Mouse (Mus musculus) urinary bladder, postnatal 4 days (tissue): ENCODE data around the gene Rpl38.

Experiments
- DNase-seq, 2 experiments: peaks; one replicate each; pipeline ENCODE4 v3.0.0; 2021 to 2022; ENCODE audit warnings: low spot score in 2 of 2

Rpl38 gene

DNA sequence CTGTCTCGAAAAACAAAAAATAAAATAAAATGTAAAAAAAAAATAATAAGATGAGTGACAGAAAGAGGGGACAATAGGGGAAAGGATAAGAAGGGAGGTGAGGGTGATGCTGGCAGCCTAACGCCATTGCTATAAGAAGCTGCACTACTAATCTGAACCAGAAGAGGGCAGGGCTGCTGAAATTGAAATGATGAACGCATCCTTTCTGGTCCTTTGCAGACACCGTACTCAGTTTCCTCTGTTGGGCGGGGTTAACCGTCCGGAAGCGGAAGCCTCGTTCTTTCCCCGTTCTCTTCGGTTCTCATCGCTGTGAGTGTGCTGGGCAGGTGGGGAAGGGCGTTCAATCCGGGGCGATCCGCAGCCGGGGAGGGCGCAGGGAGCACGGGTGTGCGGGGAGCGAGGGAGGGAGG, at the start of gene Rpl38:
Rpl38 (plus strand) TSS at position 224 of the 410 bp plus-strand sequence.
- DNase-seq = peak; percentile 86 to 91

DNA sequence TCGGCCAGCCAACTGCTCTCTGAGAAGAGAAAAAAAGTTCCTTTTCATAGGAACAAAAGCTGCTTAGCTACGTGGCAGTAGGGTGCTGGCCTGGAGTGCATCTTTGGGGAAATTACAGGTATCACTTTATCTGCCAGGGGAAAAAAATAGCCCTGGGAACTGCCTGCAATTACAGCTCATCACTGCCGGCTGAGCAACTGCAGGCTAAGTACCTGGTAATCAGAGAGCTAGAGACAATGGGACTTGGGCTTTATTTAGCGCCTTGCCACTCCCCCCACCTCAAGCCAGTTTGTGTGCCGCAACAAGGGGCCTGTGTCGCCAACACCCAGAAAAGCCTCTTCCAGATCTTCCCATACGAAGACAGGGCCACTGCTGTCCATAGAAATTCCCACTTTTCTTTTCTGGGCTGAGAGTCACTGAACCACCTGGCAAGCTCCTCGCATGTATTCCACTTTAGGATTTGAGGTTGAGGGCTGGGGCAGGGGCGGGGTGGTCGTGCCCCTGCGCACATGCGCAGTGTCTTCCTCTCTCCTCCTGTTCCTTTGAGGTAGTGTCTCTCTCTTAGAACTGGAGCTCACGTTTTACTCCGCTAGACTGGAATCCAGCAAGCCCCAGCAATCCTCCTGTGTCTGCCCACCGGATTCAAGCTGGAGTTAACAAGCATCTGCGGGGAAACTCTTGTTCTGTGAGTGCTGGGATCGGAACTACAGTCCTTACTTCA, 49.5 kb upstream of the Rpl38 start:
- no peak for DNase-seq

GRCm38 (mm10) chr11:114626071-114626690, 42.1 kb upstream of the Rpl38 start:
- DNase-seq = no peak

DNA sequence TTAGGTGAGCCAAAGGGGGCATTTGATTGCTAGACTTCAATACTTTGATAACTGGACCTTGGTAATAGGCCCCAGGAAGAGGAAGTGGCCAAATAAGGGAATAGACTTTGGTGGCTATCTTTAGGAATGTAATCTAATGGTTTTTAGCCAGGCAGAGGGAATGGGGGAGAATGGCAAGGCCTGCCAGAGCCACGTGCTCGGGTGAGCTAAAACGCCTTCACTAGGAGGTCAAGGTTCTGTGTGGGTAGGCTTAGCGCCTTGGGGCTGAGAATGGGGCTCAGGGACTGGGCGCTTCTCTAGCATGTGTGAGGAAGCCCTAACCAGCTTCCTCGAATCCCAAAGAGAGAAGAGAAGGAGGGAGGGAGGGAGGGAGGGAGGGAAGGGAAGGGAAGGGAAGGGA, 41.3 kb upstream of the Rpl38 start:
- DNase-seq = no peak

- DNase-seq = no peak
Measured at GRCm38 (mm10) chr11:114628032-114628431, 40.3 kb upstream of the Rpl38 start.

GRCm38 (mm10) chr11:114630044-114630443, 38.3 kb upstream of the Rpl38 start:
- no peak for DNase-seq

GRCm38 (mm10) chr11:114632266-114632665, 36.1 kb upstream of the Rpl38 start:
- no peak for DNase-seq

DNA sequence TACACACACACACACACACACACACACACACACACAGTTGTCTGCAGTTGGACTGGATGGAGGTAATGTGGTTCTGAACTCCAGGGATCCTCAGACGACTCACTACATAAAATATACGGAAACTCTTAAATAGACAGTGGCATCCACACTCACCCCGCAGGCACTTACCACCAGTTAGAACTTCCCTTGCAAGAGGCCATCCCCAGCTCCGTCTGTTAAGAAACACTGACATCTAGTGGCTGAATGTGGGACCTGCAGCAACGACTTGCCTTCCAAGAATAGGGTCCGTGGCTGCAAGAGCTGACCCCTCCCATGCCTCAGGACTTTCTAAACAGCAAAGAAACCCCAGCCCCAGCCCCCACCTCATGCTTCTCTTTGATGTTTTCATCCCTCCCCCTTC, 32.0 kb upstream of the Rpl38 start:
- DNase-seq = peak; percentile 64 to 84

DNA sequence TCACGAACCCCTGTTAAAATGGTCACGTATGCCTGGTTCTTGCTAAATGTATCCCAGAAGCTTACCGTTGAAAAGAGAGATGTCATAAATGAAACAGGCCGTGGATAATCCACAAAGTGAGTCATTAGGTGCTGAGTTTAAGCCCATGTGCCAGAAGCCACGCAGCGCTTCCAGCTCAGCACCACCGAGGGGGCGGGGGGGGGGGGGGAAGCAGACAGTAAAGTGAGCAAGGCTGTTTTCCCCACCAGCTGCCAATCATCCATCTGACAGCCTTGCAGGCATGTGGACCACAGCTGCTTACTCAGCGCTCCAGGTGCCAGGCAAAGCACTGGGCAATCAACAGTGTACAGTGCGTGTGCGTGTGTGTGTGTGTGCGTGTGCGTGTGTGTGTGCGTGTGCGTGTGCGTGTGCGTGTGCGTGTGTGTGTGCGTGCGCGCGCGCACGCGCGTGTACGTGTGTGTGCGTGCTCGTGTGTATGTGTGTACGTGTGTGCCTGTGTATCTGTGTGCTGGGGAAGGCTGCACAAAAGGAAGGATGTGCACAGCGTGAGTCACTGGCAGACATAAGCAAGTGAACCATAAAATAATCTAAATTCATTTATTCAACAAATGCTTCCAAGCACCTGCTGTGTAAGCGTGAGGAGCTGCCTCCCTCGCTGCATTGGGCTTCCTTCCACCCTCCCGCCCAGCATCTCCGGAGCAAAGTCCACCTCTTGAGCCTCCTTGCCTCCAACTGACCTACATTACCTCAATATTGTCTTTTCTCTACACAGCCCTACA, 31.4 kb upstream of the Rpl38 start:
- DNase-seq = no peak

- DNase-seq = no peak
Measured at GRCm38 (mm10) chr11:114638647-114639290, 29.6 kb upstream of the Rpl38 start.

DNA sequence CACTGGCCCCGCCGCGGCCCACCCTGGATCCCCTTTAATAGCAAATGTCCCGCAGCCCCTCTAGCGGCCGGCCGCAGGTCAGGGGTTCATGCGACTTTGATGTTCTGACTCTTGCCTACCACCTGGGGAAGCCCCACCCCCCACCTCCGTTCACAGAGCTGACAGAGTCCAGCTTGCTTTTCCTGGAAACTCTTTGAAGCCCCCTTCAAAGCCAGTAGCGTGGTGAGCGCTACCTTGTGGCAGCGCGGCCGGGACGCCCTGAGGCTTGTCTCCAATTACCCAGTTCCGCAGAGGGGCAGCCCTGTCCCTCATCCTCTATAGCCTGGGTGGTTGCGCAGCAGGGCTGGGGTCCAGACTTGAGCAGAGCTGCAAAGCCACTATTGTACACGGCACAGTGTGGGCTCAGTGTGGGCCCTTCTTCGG, 28.6 kb upstream of the Rpl38 start:
- DNase-seq = no peak

- no peak for DNase-seq
Measured at GRCm38 (mm10) chr11:114640658-114641057, 27.7 kb upstream of the Rpl38 start.

- DNase-seq = no peak
Measured at GRCm38 (mm10) chr11:114641136-114641535, 27.2 kb upstream of the Rpl38 start.

GRCm38 (mm10) chr11:114642184-114642583, 26.1 kb upstream of the Rpl38 start:
- no peak for DNase-seq

GRCm38 (mm10) chr11:114642926-114643325, 25.4 kb upstream of the Rpl38 start:
- no peak for DNase-seq

DNA sequence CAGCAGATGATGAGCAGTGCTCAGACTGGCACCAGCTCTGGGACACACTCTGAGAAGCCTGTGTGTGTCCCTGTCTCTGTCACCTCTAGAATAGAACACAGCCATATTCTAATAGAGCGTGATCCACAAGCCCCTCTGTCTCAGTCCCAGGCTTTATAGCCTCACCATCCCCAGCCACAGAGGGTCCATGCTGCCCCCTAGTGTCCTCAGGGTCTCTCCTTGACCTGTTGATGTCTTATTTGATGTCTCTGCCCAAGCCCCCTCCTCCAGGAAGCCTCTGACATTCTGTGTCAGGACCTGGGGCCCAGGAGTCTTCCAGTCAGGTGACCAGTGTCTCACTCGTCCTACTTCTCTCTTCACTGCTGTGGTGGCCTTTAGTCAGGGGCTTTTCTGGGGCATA, 24.2 kb upstream of the Rpl38 start:
- DNase-seq = no peak

DNA sequence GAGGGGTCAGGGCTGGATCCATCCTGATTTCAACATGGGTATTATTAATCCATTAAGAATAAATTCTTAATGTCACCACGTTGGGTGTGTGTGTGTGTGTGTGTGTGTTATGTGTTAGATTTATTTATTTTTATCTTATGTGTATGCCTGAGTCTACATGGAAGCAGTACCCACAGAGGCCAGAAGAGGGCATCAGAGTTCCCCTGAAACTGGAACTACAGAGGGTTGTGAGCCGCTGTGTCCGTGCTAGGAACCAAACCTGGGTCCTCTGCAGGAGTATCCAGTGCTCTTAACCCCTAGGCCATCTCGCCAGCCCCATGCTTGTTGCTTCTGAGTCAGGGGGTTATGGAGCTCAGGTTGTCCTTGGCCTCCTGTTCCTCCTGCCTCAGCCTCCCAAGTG, 18.8 kb upstream of the Rpl38 start:
- no peak for DNase-seq

- no peak for DNase-seq
Measured at GRCm38 (mm10) chr11:114652531-114652930, 15.8 kb upstream of the Rpl38 start.

- no peak for DNase-seq
Measured at GRCm38 (mm10) chr11:114653664-114654063, 14.7 kb upstream of the Rpl38 start.

DNA sequence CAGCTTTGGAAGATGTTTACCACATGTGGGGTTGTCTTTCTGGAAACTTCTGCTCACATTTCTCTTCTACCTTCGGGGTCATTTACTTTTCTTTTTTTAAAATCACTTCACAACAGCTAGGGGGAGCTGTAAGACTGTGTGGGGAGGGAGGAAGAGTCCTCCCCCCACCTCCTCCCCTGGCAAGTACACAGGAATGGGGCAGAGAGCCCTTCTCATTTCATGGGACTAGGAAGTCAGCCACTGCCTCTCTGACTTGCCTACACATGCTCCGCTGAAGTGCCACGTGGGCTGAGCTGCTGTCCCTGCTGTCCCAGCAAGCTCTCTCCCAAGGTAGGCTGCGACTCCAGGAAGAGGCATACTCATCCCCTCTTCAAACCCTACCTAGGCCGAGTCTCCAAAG, 13.8 kb upstream of the Rpl38 start:
- no peak for DNase-seq

- DNase-seq = no peak
Measured at GRCm38 (mm10) chr11:114655350-114656008, 12.8 kb upstream of the Rpl38 start.
